Mouse (Mus musculus) heart, adult 11 months (tissue): ENCODE measurements at regions not wholly inside any gene's neighbourhood (a gene's known extent, or its start where the extent isn't known, plus 50 kb on each side); places are given as distances from the start of the nearest gene placed in this dataset.

ENCODE experiments used
- DNase-seq: peaks from one replicate; pipeline ENCODE4 v3.0.0; 2022

- DNase-seq: no peak
Measured at GRCm38 (mm10) chr1:57281549-57281948, 95.9 kb upstream of the 1700066M21Rik start.

GRCm38 (mm10) chr1:57296186-57296585 lies 81.2 kb upstream of the 1700066M21Rik start:
- no peak for DNase-seq

GRCm38 (mm10) chr1:57298557-57298956 lies 78.9 kb upstream of the 1700066M21Rik start:
- no peak for DNase-seq

- DNase-seq: no peak
Measured at GRCm38 (mm10) chr1:57301260-57301979, 76.0 kb upstream of the 1700066M21Rik start.

DNA sequence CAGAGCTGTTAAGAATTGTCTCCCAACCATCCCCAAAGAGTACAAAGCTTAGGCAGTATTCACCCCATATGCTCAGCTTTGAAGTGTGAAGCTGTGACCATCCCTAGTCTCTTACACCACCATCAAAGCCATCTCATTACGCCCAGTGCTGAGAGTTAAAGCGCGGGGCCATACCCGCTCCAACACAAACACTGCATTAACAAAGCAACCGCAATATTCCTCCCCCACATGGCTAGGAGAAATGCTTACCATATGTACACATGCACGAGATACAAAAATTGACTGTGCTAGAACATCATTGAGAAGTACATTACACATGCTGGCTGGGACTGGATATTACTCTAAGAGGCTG lies 75.5 kb upstream of the 1700066M21Rik start:
- no peak for DNase-seq

- DNase-seq: no peak
Measured at GRCm38 (mm10) chr1:57304757-57305156, 72.7 kb upstream of the 1700066M21Rik start.

- DNase-seq: no peak
Measured at GRCm38 (mm10) chr1:57322535-57322934, 54.9 kb upstream of the 1700066M21Rik start.

DNA sequence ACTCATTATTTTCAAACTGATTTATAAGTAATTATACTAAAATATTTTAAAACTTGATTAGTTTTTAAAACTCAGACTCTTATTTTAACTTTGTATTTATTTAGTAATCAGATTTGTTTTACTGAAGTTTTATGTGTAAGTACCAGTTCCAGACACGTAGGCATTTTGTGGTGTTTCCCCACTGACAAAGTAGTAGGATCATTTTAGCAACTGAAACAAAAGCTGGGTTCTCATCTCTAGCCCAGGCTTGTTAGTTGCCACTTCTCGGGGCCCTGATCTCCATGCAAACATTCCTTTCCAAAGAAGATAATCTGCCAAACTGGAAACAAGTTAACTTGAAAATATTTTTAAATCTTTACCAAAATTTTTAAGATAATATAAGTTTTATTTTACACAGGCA lies 54.3 kb upstream of the 1700066M21Rik start:
- no peak for DNase-seq

DNA sequence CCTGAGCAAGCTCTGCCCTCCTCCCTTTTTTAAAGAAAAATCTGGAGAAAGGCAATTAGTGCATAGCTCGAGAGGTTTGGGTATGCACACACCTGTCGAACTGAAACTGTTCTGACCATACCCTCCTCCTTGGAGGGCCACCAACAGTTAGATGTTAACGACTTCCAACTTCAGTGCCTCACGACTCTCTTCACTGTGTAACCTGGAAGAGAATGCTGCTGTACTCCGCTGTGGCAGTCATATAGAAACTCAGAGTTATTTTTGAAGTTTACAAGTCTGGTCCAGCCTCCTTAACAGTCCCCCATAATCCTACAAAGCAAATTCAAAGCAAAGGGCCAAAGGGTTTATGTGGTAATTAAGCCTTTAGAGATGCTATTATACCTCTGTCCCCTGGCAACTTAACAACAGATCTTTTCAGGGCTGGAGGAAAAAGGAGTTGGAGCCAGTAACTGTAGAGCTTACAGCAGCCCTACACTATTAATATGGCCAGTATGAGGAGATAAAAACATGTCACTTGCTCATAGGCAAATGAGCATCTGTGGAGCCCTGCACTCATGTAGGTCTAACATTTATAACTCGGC lies 51.7 kb upstream of the 1700066M21Rik start:
- no peak for DNase-seq
